Mouse (Mus musculus): ENCODE data around the gene Pcnx4. TPM values are rescaled to one million over a fixed set of nuclear protein-coding genes. Genes with fewer than 3 reads are reported as not detected.

Pcnx4 gene
- polyA plus RNA-seq, 1 experiment from 2014 or later: 11.2 TPM

- H3K4me3 ChIP-seq: no peak overlapping the region
- no peak overlapping the region for H3K9ac ChIP-seq
- WGBS: 87% methylated on average over 7 of the region's 7 CpGs
- ATAC-seq (ENCODE audit: borderline replicate concordance, extremely low read depth, low FRiP score, low TSS enrichment): no peak
- H3K27me3 ChIP-seq: no peaks in the 10 kb centered on the region
- no peaks in the 10 kb centered on the region for H3K4me1 ChIP-seq
- H3K9me3 ChIP-seq: no peaks in the 10 kb centered on the region
- H3K4me2 ChIP-seq: no peak overlapping the region
- H3K27ac ChIP-seq: no peak overlapping the region
- H3K36me3 ChIP-seq: no peaks in the 10 kb centered on the region
These were observed 84.7 kb downstream of the Pcnx4 start for GRCm38 (mm10) chr12:72620856-72621255.

- Histone ChIP-seq H3K4me2 (no peak overlapping the region), H3K27me3 (no peaks in the 10 kb centered on the region), H3K4me3 (no peak overlapping the region), H3K9me3 (no peaks in the 10 kb centered on the region), H3K27ac (no peak overlapping the region), H3K4me1 (no peaks in the 10 kb centered on the region), H3K9ac (no peak overlapping the region), H3K36me3 (no peaks in the 10 kb centered on the region)
- 90% methylated on average over 1 of the region's 1 CpGs for WGBS
- no peak for ATAC-seq (ENCODE audit: borderline replicate concordance, extremely low read depth, low FRiP score, low TSS enrichment)
These were observed 85.3 kb downstream of the Pcnx4 start for GRCm38 (mm10) chr12:72621441-72621840.

- Histone ChIP-seq H3K9ac (no peak overlapping the region), H3K4me2 (no peak overlapping the region), H3K9me3 (no peaks in the 10 kb centered on the region), H3K27me3 (no peaks in the 10 kb centered on the region), H3K4me3 (no peak overlapping the region), H3K36me3 (no peaks in the 10 kb centered on the region), H3K27ac (no peak overlapping the region), H3K4me1 (no peaks in the 10 kb centered on the region)
- 64% methylated on average over 5 of the region's 5 CpGs for WGBS
- ATAC-seq (ENCODE audit: borderline replicate concordance, extremely low read depth, low FRiP score, low TSS enrichment): no peak
These were observed 86.8 kb downstream of the Pcnx4 start for GRCm38 (mm10) chr12:72622853-72623496.

DNA sequence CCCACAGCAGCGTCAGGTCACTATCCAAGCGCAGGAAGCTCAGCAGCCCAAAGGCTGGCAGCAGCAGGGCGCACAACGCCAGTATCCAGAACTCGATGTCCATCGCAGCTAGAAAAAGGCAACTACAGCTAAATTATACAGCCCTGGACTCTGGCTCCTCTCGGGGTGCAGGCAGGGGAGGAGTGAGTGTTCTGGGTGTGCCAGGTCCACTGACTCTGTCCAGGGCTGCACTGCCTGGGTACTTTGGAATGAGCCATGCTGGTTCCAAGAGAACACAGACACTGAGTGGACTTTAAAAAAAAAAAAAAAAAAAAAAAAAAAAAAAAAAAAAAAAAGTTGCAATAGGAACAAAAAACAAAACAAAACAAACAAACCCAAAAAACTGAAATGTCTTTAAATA, 92.6 kb downstream of the Pcnx4 start:
- Histone ChIP-seq H3K27ac (no peak overlapping the region), H3K36me3 (no peaks in the 10 kb centered on the region), H3K4me2 (no peak overlapping the region), H3K9ac (no peak overlapping the region), H3K27me3 (no peaks in the 10 kb centered on the region), H3K9me3 (no peaks in the 10 kb centered on the region), H3K4me3 (no peak overlapping the region), H3K4me1 (no peaks in the 10 kb centered on the region)
- WGBS: 90% methylated on average over 7 of the region's 7 CpGs
- no peak for ATAC-seq (ENCODE audit: borderline replicate concordance, extremely low read depth, low FRiP score, low TSS enrichment)

Other genes with a start within 250 kb of the Pcnx4 start
- 10.5 and 16.5 TPM in 2 replicates for gene Rtn1, start 127.3 kb upstream of the Pcnx4 start, polyA plus RNA-seq (2015; fragmentation: Nextera tagmentation; extraction: Ambion mirVana)
- 0.25 and 0.54 TPM in 2 replicates for gene Lrrc9, start 94.5 kb upstream of the Pcnx4 start, polyA plus RNA-seq (2015; fragmentation: Nextera tagmentation; extraction: Ambion mirVana)
- not detected in 2 replicates for gene Gm4756, start 113.3 kb downstream of the Pcnx4 start, polyA plus RNA-seq (2015; fragmentation: Nextera tagmentation; extraction: Ambion mirVana)
- gene Dhrs7, start 128.5 kb downstream of the Pcnx4 start, polyA plus RNA-seq (2015; fragmentation: Nextera tagmentation; extraction: Ambion mirVana): 49.6 and 57.6 TPM in 2 replicates
- gene Ppm1a, start 221.1 kb downstream of the Pcnx4 start, polyA plus RNA-seq (2015; fragmentation: Nextera tagmentation; extraction: Ambion mirVana): 40.1 and 44.2 TPM in 2 replicates